Mouse (Mus musculus) stomach, postnatal 0 days (tissue): ENCODE measurements around the gene Zfp704. TPM values are rescaled to one million over a fixed set of nuclear protein-coding genes. Genes with fewer than 3 reads are reported as not detected.

ENCODE experiments used
- ATAC-seq: fragments of 200-750 bp; cut with Nextera tagmentation; 2 replicates; pipeline ENCODE4 v1.8.0; 2017; ENCODE audit not compliant: low FRiP score, low TSS enrichment
- DNase-seq: peaks from one replicate; pipeline ENCODE4 v3.0.0-alpha.2; 2016; ENCODE audit warnings: low spot score
- H3K27ac ChIP-seq: fragments of 300-500 bp; sonication (generic); replicated peaks from 2 replicates; pipeline ENCODE4 v1.5.1; 2014; ENCODE audit warnings: mild to moderate bottlenecking, control low read depth
- H3K27me3 ChIP-seq: fragments of 300-500 bp; sonication (generic); 2 replicates; pipeline ENCODE4 v1.6.1; 2014; ENCODE audit warnings: low read length; ENCODE audit not compliant: control insufficient read depth, insufficient read depth
- H3K36me3 ChIP-seq: fragments of 300-500 bp; sonication (generic); 2 replicates; pipeline ENCODE4 v1.6.1; 2014; ENCODE audit warnings: low read length, mixed read lengths; ENCODE audit not compliant: control insufficient read depth, insufficient read depth
- H3K4me1 ChIP-seq: fragments of 300-500 bp; sonication (generic); replicated peaks from 2 replicates; pipeline ENCODE4 v1.6.1; 2014; ENCODE audit warnings: antibody characterized with exemption; ENCODE audit not compliant: control insufficient read depth, insufficient read depth
- H3K4me2 ChIP-seq: fragments of 300-500 bp; sonication (generic); replicated peaks from 2 replicates; pipeline ENCODE4 v1.6.1; 2014; ENCODE audit warnings: low read depth, mild to moderate bottlenecking, control low read depth, moderate library complexity
- H3K4me3 ChIP-seq: fragments of 300-500 bp; sonication (generic); 2 replicates; pipeline ENCODE4 v1.5.1; 2014; ENCODE audit warnings: low read depth, low read length, control low read depth
- H3K9ac ChIP-seq: fragments of 300-500 bp; sonication (generic); 2 replicates; pipeline ENCODE4 v1.6.1; 2014; ENCODE audit warnings: mild to moderate bottlenecking, low read length, control low read depth, mixed read lengths
- H3K9me3 ChIP-seq: fragments of 300-500 bp; sonication (generic); 2 replicates; pipeline ENCODE4 v1.6.1; 2016; ENCODE audit warnings: low read length; ENCODE audit not compliant: control insufficient read depth
- CTCF ChIP-seq: IDR thresholded peaks from 2 replicates; pipeline ENCODE4 v1.5.1; 2016; ENCODE audit warnings: antibody characterized with exemption, low read depth, mild to moderate bottlenecking, moderate library complexity
- EP300 ChIP-seq: optimal IDR thresholded peaks from 2 replicates; pipeline ENCODE3; 2016; ENCODE audit warnings: antibody characterized with exemption
- WGBS: fragments of 180-500 bp; shearing (Covaris S2); extraction: QIAGEN DNeasy Blood & Tissue Kit; methylation state at CpG from one replicate; pipeline ENCODE4 v1.1.7; 2014; 5-methylcytosine and 5-hydroxymethylcytosine counted together
- polyA plus RNA-seq: library from polyadenylated mRNA; unstranded; fragments of >200 nt; fragmentation: Nextera tagmentation; extraction: Ambion mirVana; gene quantifications from 2 replicates; pipeline ENCODE4 v1.2.1, GENCODE M21; 2015

Gene Zfp704
- polyA plus RNA-seq, 1 experiment from 2014 or later, result 3.4 TPM

DNA sequence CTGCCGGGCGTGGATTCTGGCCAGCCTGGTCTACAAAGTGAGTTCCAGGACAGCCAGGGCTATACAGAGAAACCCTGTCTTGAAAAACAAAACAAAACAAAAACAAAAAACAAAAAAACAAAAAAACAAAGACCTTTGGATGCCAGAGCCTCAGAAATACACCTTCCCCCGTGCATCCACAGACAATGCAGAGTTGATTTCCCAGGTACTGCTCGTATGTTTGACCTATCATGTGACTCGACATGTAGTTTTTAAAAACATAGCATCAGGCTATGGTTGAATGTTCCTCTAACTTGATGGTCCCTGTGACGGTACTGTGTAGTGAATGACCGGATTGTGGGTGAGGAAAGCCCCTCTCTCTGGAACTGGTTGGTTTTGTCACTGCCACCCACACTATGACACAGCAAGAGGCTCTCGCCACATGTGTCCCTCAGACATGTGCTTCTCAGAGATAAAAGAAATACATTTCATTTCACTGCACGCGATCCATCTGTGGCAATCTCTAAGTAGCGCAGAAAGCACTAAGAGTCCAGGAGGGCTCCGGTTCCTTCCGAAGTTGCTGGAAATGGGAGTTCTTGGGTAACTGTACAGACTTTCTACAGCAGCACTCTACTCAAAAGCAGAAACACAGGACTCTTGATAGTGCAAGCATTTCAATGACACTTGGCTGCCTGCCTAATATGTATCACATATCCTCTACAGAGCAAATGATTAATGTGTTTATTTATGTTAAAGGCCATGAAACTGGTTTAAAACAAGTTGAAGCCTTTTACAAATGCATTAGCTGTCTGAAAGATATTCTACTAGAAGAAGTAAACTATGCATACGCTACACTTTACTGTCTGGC, 28.7 kb downstream of the Zfp704 start:
- no peak for TF ChIP-seq EP300
- no peak for TF ChIP-seq CTCF
- DNase-seq, result no peak
- Histone ChIP-seq H3K27ac (no peak overlapping the region), H3K36me3 (no peaks in the 10 kb centered on the region), H3K4me2 (no peak overlapping the region), H3K27me3 (no peaks in the 10 kb centered on the region), H3K9ac (no peak overlapping the region), H3K9me3 (no peaks in the 10 kb centered on the region), H3K4me1 (0 out of 2 replicates have a peak, but pooled peaks cover 6% of the 10 kb centered on the region), H3K4me3 (no peak overlapping the region)
- peak; percentile 81 for ATAC-seq
- WGBS, result 76% methylated on average over 14 of the region's 14 CpGs

DNA sequence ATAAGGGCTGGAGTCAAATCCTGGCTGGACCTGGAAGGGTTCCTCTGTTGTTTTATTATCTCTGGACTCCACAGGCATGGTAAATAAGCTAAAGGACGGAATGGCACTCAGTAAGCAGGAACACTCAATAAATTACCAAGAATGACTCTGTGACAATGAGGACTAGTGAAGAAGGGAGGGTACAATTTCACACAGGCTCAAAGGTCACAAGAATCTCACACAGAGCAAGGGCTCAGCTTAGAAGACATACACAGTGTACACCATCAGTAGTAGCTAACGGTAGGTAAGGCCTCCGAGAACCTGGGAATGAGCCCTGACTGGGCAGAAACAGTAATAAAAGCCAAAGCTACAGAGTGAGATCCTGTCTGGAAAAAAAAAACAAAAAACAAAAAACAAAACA, 29.8 kb downstream of the Zfp704 start:
- Histone ChIP-seq H3K4me2 (no peak overlapping the region), H3K4me3 (no peak overlapping the region), H3K27ac (no peak overlapping the region), H3K4me1 (0 out of 2 replicates have a peak, but pooled peaks cover 6% of the 10 kb centered on the region), H3K9me3 (no peaks in the 10 kb centered on the region), H3K36me3 (no peaks in the 10 kb centered on the region), H3K27me3 (no peaks in the 10 kb centered on the region), H3K9ac (no peak overlapping the region)
- TF ChIP-seq CTCF (no peak), EP300 (no peak)
- WGBS, result 83% methylated on average over 3 of the region's 3 CpGs
- DNase-seq, result no peak
- no peak for ATAC-seq

- H3K9ac ChIP-seq, result no peak overlapping the region
- no peak overlapping the region for H3K4me3 ChIP-seq
- TF ChIP-seq CTCF, result no peak
- TF ChIP-seq EP300, result no peak
- H3K27me3 ChIP-seq, result no peaks in the 10 kb centered on the region
- peaks cover 7% of the 10 kb centered on the region; the same call in 1 of the 2 replicates for H3K4me1 ChIP-seq
- no peak for DNase-seq
- ATAC-seq, result no peak
- no peak overlapping the region for H3K27ac ChIP-seq
- H3K4me2 ChIP-seq, result no peak overlapping the region
- 34% methylated on average over 4 of the region's 4 CpGs for WGBS
- no peaks in the 10 kb centered on the region for H3K9me3 ChIP-seq
- H3K36me3 ChIP-seq, result no peaks in the 10 kb centered on the region
These were observed 30.7 kb downstream of the Zfp704 start for GRCm38 (mm10) chr3:9579028-9579643.

- DNase-seq (no peak), ATAC-seq (no peak)
- WGBS, result 74% methylated on average over 4 of the region's 4 CpGs
- Histone ChIP-seq H3K4me1 (peaks cover 5% of the 10 kb centered on the region; the same call in 1 of the 2 replicates), H3K4me3 (no peak overlapping the region), H3K27ac (no peak overlapping the region), H3K9me3 (no peaks in the 10 kb centered on the region), H3K9ac (no peak overlapping the region), H3K27me3 (no peaks in the 10 kb centered on the region), H3K36me3 (no peaks in the 10 kb centered on the region), H3K4me2 (no peak overlapping the region)
- TF ChIP-seq CTCF (no peak), EP300 (no peak)
These were observed 33.0 kb downstream of the Zfp704 start for GRCm38 (mm10) chr3:9576872-9577271.

GRCm38 (mm10) chr3:9574305-9574704, 35.6 kb downstream of the Zfp704 start:
- Histone ChIP-seq H3K4me3 (no peak overlapping the region), H3K27me3 (no peaks in the 10 kb centered on the region), H3K9me3 (no peaks in the 10 kb centered on the region), H3K27ac (no peak overlapping the region), H3K4me2 (no peak overlapping the region), H3K9ac (no peak overlapping the region), H3K36me3 (no peaks in the 10 kb centered on the region), H3K4me1 (peaks cover 5% of the 10 kb centered on the region; the same call in 1 of the 2 replicates)
- DNase-seq, result no peak
- WGBS, result 59% methylated on average over 8 of the region's 8 CpGs
- no peak for ATAC-seq
- no peak for TF ChIP-seq EP300

DNA sequence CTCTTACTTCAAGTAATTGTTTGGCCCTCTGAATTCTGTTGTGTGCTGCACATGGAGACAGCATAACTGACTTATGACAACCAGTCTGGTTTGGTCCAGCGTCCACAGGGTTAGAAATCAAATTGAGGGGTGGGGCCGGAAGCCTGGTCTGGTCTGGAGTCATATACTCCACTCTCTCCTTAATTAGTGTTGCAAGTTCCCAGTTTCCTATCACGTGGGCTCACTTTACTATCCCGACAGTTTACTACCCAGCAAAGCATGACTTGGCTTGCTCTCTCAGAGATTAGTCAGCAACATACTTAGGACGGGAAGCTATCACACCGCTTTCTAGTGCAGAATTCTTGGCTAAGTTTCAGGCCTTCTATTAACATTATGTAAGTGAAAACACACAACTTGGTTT, 36.3 kb downstream of the Zfp704 start:
- Histone ChIP-seq H3K9me3 (no peaks in the 10 kb centered on the region), H3K36me3 (no peaks in the 10 kb centered on the region), H3K9ac (no peak overlapping the region), H3K4me3 (no peak overlapping the region), H3K4me1 (peaks cover 5% of the 10 kb centered on the region; the same call in 1 of the 2 replicates), H3K27ac (no peak overlapping the region), H3K4me2 (no peak overlapping the region), H3K27me3 (no peaks in the 10 kb centered on the region)
- peak; percentile 85 for ATAC-seq
- DNase-seq, result peak; percentile 32
- 6% methylated on average over 6 of the region's 6 CpGs for WGBS
- TF ChIP-seq CTCF (no peak), EP300 (no peak)
